Mouse (Mus musculus) kidney, postnatal 36 days (tissue): ENCODE data around the gene Cbx4.
A peak's percentile ranks its signal among the peaks of the same experiment; 100 is the strongest.
"Not testable (repeated sequence)": the region's sequence is repeated elsewhere in the genome, so short reads cannot be mapped to it uniquely, and the experiment has no call there.

Experiments
- DNase-seq, 2 experiments: peaks; one replicate each; pipeline ENCODE4 v3.0.0; 2021 to 2022; ENCODE audit warnings: mixed read lengths in 2 of 2

Cbx4 gene

DNA sequence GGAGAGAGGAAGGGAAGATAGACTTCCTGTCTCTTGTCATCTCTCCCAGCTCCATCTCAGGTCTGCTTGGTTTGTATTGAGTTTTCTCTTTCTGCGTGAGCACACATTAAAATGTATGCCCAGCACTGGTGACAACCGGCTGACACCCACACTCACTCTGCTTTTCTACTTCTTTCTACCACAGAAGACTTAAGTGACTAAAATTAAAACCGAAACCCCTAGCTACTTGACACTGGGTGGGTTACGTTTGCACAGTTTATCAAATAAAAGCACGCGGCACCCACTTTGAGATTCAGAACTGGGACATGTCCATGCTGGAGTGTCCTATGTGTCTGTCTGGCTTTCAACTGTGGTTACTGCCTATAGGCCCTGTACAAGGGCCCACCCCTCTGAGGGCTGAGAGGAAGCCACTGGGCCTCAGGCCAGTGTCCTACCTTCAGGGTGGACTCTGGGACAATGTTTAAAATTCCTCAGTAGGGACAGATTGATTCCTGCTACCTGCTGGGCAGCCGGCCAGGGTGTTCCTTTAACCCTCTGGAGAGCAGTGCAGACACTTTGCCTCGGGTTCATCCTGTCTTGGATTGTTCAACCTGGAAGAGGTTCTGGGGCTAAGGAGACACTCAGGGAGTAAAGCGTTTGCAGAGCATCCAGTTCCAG, 23.5 kb upstream of the Cbx4 start:
- peak; percentile 67 to 84 for DNase-seq

DNA sequence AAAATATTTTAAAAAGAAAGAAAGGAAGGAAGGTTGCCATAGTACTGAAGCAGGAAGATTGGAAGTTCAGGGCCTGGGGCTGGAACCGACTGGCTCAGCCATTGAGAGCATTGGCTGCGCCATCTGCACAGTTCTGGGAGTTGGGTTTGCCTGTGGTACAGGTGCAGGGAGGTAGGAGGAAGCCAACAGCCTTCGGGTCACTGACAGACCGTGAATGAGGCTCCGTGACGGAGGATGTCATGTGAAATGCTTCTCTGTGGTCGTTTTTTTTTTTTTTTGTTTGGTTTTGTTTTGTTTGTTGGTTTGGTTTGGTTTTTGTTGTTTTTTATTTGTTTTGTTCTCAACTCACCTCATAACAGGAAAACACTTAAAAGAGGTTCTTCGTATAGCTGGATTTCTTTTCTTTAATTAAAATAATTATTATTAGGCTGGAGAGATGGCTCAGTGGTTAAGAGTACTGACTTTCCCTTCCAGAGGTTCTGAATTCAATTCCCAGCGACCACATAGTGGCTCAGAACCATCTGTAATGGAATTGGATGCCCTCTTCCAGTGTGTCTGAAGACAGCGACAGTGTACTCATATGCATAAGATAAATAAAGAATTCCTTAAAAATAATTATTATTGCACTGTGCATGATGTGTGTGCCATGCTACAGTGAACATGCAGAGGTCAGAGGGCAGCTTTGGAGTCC, 22.7 kb upstream of the Cbx4 start:
- DNase-seq: no peak

DNA sequence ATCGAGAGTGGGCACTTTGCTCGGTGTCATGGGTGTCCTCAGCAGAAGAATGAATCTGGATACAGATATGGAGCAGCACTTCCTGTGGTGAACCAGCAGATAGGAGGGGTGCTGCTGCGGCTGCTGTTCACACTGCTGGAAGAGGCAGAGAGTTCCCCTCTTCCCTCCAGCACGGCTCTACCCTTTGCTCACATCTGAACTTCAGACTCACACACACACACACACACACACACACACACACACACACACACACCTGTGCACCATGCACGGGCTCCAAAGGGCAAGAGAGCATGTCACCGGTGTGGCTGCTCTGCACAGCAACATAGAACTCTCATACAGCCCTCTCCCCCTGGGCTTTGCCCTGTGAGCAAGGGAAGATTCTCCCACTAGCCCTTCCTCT, 20.3 kb upstream of the Cbx4 start:
- DNase-seq: peak; percentile 63 to 81

DNA sequence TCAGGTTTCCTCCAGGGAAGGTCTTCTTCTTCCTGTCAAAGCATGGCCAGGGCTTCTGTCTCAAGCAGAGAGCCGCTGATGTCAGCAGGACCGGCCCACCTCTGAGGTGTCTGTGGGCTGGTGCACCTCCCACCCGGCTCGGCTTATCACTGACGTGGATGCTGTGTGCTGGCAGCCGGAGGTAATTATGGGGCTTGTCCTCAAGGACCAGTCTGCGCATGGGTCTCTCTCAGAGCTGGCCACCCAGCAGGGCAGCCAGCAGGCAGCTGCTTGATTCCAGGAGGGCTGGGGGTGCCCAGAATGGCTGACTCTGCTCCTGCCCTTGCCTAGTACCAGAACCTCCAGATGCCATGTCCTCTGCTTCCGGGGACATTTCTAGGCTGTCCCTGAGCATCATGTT, 19.7 kb upstream of the Cbx4 start:
- no peak for DNase-seq

DNA sequence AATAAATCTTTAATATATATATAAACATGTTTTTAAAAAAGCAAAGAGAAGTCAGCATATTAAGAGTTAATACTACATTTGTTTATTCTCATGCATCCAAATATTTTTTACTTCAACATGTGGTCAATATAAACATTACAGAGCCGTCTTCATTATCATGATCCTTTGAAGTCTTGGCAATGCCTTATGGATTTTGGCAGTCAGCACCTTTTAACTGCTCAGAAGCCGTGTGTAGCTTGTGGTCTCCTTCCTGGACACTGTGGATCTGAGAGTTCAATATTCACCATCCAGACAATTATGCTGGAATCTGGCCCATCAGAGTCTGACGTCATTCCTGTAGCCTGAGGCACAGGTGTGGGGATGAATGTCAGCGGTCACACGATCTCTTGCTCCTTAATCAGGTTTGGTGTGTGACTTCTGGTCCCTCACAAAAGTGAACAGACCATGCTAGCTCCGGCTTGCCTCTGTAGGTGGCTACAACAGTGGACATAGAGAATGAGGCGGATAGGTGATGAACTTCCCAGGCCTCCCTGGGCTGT, 19.1 kb upstream of the Cbx4 start:
- no peak for DNase-seq

DNA sequence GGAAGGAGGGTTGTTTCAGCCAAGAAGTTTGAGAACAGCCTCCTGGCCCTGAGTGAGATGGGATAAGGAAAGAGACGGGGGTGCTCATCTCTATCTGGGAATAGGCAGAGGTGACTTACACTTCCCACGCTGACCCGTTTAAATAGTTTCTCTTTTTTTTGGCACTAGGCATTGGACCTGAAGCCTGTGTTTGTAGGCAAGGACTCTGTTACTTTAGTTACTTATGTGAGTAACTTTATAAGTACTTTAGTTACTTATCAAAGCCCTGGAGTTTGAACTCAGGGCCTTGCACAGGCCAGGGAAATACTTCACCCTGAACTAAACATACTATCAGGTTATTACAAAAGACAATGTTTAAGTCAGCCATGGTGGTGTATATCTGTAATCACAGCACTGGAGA, 18.0 kb upstream of the Cbx4 start:
- DNase-seq: no peak

DNA sequence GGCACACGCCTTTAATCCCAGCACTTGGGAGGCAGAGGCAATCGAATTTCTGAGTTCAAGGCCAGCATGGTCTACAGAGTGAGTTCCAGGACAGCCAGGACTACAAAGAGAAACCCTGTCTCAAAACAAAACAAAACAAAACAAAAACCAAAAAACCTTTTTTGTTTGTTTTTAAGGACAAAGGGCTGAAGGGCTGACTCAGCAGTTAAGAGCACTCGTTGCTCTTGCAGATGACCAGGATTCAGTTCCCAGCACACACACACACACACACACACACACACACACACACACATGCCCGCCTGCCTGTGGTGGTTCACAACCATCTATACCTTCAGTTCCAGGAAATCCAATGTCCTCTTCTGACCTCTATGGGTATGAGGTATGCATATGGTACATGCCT, 14.3 kb upstream of the Cbx4 start:
- not testable (repeated sequence) for DNase-seq

DNA sequence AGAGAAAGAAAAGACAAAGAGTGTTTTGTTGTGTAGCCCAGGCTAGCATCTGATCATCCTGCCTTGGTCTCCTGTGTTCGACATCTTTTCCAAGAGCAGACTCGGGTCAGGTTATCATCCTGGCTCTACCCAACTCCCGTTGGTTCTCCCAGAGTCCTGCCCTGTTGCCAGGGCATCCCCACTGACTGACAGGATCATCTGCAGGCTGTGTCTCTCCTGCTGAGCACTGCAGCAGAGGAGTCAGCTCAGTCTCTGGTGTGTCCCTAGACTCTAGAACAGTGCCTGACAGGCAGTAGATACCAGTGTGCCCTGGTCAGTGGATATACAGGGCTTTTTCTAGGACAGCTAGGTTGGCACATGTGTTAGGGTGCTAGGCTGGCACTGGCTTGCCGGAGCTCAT, 12.2 kb upstream of the Cbx4 start:
- no peak for DNase-seq

DNA sequence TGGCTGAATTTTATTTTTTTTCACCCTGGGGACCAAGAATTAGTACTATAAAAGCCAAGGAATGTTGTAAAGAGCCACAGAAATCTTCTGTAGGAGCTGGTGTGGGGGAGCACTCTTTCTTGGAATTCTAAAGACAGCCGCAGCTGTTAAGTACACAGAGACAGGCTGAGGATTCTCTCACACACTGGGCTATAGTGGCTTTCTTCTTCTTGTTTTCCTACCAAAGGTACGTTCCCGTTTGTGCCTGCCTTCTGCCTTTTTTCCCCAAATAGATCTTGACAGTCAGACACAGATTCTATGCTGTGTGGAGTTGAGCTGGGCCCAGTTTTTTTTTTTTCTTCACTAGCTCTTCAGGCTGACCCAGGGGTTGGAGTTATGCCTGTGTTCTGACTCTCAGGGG, 9.4 kb upstream of the Cbx4 start:
- DNase-seq: no peak

DNA sequence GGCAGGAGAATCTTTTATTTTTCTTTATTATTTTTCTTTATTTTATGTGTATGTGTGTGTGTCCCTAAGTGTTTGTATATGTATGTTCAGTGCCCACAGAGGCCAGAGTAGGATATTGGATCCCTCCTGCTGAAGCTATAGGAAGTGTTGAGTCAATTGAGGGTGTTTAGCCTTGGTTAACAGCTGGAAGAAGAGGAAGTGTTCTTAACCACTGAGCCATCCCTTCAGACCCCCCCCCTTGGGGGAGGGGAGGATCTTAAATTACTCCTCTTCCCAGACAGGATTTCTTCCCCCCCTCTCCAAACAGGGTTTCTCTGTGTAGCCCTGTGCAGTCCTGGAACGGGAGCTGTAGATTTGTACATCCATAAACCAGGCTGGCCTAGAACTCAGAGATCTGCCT, 7.3 kb upstream of the Cbx4 start:
- no peak for DNase-seq

DNA sequence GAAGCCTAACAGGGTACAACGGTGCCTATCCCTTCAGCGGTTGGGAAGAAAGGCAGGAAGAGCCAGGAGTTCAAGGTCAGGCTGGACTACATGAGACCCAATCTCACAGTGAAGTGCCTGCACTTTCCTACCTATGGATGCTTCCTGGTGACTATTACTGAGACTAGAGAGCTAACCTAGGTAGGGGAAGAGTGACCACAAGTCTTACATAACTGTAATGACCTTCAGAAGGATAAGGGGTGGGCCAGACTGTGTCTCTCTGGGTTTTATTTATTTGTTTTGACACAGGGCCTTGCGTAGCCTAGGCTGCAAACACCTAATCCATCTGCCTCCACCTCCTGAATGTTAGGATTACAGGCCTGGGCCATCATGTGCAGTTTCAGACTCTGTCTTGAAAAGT, 6.3 kb upstream of the Cbx4 start:
- DNase-seq: no peak

DNA sequence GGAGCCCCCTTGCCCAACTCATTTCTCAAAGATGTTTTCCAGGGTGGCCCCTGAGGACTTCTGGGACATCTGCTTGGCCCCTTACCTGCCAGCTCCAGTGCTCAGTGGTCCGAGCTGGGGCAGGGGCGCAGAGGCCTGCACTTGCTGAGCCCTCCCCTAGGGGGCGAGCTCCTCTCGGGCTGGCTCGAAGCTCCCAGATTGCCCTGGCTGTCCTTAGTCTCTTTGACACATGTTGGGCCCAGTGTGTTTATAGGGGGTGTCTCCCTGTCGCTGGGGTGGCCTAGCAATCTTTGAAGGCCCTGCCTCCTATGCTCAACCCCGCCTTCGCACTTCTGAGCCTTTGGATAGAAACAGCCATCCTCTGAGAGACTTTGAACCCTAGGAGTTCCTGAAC, 5.6 kb upstream of the Cbx4 start:
- DNase-seq: peak; percentile 78 to 79

DNA sequence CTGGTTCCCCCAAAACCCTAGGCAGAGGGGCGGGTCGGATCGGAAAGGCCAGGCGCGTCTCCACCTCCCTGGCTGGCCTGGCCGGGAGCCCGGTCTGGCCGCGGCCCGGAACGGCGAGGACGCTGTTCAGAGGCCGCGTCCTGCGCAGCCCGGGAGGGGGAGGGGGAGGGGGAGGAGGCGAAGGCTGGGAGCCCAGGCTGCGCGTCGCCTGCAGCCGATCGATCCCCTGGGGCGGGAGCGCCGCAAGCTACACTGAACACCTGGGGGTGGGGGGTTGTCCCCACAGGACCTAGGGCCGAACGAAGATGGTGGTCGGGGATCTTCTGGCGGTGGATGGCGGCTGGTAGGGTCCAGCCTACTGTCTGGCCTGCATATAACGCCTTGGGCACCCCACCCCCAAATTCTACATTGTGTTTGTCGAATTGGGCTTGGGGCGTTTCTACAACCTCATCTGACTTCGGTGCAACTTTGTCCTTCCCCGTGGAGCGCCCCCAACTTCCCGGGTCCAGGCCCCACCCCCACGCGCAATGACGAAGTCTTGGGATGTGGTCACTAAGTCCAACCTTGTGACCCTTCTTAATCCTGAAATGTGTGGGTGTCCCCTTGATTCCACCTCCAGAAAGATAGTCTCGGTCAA, 5.1 kb upstream of the Cbx4 start:
- DNase-seq: peak; percentile 82 to 92

DNA sequence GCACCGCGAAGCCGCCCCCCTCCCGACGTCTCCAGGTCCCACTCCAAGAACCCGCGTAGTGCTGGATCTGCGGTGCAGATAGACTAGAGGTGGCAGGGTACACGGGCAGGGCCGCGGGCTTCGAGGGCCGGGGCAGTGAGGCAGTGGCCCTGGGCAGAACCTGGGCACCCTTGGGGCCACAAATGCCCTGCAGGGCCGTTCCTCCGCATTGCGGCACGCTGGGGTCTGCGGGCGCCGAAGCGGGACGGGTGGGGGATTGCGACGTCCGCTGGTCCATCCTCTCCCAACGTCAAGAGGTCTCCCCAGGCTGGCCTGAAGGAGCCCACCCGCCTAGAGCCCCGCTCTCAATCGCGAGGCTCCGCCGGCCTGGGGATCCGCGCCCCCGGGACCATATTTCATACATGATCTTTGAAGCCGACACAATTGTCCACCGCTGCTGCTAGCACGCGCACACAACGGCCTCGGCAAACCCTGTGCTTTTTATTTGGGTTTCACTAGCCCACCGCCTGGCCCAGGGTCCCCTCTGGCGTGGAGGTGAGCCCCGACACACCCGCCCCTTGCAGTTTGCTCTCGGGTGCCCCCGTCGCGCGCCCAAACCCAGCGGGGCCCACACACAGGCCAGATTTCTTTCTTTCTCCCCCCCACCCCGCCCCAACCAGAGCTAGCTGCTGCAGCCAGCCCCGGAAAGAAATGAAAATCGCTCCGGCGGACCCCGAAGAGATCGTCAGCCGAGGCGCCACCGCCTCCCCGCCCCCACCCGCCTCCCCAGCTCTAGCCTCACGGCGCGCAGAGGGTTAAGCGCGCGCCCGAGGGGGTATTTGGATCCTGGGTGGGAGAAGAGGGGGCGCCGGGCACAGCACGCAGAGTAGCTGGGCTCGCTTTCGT, 4.3 kb upstream of the Cbx4 start:
- DNase-seq: peak in 1 of 2 experiments; percentile 46

DNA sequence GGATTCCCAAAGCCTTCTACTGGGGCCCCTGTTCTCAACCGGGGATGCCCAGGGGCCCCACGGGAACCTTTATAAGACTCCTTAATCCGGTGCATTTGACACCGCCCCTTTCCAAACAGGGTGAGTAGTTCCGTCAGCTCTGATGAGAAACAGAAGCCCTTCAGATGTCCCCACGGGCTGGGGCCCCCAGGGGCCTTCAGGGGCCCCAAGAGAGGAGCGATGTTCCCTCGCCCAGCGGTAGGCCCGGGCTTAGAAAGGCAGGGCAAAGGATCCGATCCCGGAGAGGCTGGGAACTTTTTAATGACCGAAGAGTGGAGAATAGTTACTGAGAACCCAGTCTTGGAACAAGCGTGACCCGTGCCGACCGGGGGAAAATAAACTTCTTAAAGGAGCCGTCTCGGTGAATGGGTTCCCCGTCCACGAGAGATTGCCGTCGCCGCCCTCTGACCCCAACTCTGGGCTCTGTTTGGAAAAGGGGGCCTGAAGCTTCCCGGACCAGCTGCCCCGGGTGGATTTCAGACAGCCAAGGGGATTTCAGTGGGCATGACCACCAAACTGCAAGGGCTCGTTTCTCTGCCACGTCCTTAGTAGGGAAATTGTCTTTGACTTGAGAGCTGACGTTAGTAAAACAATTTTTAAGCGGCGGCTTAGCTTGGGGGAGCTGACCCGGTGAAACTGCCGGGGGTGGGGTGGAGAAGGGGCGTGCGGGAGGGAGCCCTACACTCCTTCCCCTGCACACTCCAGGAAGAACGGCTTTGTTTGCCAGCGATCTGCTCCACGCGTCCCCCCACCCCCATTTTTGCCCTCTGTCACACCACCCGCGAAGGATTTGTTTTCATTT, 3.4 kb upstream of the Cbx4 start:
- peak in 1 of 2 experiments; percentile 61 for DNase-seq

DNA sequence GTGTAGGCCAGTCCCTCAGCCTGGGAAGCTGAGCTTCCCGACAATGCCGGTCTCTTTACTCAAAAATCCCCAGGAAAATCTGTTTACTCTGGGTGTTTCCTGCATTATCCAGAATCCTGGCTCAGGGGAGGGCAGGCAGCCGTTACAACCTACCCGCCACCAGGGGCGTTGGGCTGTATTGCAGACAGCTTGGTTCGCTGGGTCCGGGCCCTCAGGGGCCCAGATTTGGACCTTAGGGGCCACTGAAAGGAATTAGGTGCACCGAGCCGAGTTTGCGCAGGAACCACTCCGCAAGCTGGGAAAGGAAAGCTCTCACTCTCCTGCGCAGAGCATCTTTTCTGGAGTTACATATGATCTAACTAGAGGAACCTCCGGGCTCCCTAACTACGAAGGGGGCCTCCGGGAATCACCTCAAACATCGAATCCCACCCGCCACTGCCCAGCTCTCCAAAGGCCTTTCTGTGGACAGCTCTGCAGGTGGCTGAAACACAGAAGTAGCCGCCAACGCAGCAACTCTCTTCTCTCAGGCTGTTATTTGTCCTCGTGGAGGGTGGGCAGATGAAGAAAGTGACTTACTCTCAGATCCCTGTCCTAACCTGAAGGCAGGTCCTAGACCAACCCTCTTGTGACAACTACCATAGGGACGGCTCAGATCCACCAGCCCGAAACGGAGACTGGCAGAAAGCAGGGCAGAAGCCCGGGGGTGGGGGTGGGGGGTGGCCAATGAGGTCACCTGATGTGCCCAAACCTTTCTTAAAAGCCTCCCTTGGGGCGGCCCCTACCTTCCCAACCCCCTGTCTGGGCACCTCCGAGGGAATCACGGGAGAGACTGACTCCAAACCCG, 2.6 kb upstream of the Cbx4 start:
- DNase-seq: peak in 1 of 2 experiments; percentile 71

DNA sequence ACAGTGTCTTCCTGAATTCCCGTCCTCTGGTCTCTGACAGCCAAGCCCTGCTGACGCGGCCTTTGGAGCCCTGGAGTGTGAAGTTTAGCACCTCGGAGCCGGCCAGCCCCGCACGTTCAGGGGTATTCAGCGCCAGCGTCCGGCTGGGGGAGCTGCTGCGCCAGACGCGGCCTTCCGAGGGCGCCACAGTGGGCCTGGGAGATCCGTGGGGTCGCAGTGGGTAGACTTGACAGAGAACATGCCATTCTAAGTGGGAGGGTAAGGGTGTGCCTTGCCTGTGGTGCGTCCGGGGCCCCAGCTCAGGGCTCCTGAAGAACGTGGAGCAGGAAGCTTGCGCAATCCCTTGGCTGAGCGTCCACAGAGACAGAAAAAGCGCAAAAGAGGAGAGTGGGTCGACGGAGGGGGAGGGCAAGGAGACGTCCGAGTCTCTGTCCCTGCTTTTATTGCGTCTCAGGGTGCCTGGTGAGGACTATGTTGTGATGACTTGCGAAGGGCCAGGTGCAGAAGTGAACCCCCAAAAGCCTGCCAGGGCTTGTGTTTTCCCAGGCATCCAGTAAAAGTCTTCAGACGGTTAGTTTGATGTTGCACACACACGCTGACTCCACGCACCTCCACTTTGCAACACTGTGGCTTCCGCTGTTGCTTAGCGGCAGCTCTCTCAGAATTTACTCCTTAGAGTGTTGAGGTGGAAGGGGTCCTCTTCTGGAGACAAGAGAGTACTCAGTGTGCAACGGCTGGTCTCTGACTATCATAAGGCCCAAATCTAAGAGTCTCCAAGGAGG, 1.5 kb upstream of the Cbx4 start:
- peak; percentile 69 to 70 for DNase-seq

DNA sequence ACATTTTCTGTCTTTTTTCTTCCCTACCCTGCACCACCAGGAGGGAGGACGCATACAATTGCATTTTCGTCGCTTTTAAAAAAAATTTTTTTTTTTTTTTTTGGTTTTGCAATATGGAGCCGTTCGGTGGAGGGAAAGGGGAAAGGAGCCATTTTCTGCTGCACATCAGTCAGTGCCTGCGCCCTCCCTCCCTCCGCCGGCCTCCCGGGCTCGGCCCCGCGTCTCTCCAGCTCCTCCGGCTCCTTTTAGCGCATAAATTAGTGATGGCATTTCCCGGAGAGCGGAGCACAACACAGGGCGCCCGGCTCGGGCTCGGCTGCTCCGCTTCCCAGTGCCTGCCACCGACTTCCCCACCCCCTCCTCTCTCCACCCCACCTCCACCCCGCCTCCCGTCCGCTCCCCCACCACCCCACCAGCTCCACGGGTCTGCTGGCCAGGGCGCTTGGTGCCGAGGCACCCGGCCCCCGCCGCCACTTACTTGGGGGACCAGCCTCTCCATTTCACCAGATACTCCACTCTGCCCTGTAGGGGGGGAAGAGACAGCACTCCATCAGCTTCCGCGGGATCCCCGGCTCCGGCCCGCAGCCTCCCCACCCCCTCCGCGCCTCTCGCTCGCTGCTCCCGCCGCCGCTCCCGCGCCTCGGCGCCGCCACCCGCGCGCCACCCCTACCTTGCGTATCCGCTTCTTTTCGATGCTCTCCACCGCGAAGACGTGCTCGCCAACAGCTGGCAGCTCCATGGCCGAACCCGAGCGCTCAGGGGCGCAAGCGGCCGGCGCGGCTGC, 550 bp downstream of the Cbx4 start:
- peak; percentile 82 for DNase-seq
